Mouse (Mus musculus): ENCODE results near the gene Mill2.

Mill2 gene

GRCm38 (mm10) chr7:18875372-18875771 lies 35.6 kb downstream of the Mill2 start:
- DNase-seq (ENCODE audit: low spot score) = no peak

DNA sequence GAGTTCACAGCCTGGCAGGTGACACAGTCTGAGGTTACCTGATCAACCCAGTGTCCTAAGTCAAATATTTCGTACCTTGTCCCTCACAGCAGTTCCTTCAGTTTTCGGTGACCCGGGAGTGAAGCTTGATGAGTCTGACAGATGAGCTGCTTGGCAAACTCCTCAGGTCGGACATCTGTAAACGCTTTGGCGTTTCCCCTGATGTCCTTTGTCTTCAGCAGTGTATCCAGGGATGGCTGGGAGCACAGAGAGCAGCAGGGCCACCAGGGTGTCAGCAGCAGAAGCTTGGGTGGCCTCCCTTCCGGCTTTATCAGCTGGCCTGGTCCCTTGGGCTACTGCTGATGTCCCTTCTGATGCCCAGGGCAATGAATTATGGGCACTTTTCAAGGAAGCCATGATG lies 38.9 kb downstream of the Mill2 start:
- no peak for DNase-seq (ENCODE audit: low spot score)

DNA sequence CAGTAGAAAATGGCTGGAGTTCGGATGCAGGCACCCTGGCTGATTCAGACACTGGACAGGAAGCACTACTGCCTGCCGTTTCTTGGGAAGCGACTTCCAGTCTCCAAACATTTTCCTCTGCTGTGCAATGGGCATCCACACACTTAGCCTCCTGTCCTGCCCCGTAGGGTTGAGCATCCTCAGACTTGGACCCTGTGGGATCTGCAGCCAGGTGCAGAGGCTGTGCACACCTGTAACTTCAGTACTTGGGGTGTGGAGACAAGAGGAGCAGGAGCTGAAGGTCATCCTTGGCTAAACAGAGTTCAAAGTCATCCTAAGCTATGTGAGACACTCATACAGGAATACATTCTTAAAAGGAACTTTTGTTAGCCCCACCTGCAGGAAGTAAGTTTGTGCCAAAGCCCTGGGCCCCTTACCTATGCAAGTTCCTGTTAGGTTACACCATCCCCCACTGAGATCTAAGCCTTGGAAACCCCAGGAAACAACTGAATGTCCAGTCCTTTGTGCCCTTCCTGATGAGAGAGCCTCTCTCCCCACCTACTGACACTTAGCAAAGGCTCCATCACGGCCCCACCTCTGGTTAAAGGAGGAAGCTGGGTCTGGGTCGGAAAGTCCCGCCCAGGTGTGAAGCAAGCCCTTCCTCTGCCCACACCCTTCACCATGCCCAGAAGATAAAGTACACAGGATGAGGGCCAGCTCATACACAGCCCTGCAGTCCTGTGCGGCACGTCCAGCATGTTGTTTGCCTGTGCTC lies 44.4 kb downstream of the Mill2 start:
- no peak for DNase-seq (ENCODE audit: low spot score)

GRCm38 (mm10) chr7:18884745-18885422 lies 45.1 kb downstream of the Mill2 start:
- no peak for DNase-seq (ENCODE audit: low spot score)

- DNase-seq (ENCODE audit: low spot score) = no peak
These were observed 47.2 kb downstream of the Mill2 start for GRCm38 (mm10) chr7:18886963-18887362.

DNA sequence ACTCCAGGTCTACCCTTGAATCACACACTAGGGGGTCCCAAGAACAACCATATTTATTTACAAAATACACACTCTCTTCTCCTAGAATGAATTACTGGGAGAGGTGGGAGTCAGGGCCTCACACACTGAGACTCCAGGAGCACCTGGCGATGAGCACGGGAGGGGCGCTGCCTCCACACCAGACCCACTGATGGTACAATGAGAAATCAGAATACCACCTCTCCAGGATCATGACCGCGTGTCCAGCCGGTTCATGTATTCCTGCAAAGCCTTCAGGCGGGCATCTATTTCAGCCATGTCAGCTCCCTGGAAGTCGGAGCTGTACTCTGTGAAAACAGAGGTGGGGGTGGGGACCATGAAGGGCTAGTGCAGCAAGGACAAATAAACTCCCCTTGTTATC lies 51.1 kb downstream of the Mill2 start:
- DNase-seq (ENCODE audit: low spot score) = no peak

DNA sequence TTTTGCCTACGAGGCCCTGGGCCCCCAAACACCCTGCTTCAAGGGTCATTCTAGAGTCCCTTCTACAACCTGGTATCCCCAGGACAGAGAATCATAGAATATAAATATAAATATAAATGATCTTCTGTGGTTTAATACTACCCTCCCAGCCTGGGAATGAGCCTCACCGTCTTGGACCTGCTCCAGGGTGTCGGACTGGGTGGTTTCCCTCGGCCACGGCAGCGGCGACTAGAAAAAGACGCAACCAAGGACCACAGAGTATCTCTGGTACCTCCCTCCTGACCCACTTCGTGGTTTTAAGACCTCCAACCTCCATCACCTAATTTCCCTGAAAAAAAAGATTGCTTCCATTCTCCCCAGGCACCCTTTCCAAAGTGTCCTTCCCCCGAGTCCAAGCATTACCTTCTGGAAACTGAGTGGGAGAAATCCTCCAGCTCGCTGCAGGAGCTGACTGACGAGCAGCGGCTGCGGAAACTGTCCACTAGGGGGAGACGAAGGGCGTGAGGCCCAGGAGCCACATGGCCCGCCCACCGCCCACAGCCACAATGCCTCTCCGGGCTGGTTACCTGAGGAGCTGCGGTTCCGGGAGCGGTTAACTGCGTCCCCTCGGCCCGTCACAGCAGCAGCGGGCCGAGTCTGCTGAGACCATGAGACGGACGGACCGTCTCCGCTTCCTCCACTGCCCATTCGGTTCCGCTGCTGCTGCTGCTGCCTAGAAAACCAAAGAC lies 52.3 kb downstream of the Mill2 start:
- peak; percentile 83 for DNase-seq (ENCODE audit: low spot score)

DNA sequence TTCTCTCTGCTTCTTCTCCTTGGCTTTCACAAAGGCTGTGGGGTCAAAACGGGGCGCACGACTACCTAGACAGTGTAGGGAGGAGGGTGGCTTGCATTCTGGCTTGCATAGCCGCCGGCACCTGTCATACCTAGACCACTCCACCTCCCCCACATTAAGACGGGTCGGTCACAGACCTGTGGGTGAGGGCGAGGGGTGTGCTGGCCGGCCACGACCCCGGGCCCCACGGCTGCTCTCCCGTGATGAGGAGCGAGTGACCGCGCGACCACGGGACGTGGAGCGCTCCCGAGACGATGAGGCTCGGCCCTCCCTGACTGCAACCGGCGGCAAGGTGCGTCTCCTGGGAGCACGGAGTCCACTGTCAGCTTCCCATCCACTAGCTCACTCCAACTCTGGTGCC lies 53.2 kb downstream of the Mill2 start:
- no peak for DNase-seq (ENCODE audit: low spot score)

DNA sequence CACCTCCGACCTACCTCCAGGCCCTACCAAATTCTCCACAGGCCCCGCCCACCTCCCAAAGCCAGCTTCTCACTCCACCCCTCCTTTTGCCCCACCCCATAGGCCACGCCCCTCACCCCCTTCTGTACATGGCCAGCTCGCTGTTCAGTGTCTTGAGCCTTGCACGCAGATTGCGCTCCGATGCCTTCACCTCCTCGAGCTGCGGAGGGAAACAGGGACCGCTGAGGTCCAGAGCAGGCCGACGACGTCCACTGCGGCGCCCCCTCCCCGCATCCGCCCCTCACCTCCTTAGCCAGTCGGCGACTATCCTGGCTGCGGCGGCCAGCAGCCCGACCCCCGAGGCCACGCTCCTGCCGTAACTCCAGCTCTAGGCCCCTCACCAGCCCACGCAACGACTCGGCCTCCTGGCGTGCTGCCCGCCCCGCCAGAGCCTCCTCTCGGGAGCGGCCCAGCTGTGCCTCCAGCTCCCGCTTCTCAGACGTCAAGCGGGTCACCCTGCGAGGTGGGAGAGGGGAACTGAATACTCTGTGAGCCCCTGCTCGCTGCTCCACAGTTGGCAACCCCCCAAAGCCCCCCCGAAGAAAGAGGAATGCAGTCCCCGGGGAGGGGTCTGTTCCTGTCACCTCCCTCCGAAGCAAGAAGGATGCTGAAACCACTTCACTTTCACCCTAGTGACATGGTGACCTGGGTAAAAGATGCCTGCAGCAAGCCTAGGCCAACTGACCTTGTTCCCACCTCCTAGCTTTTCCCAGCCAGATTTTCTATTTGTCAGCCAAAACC lies 54.1 kb downstream of the Mill2 start:
- peak; percentile 43 for DNase-seq (ENCODE audit: low spot score)

- DNase-seq (ENCODE audit: low spot score) = no peak
These were observed 56.8 kb downstream of the Mill2 start for GRCm38 (mm10) chr7:18896536-18896935.

- DNase-seq (ENCODE audit: low spot score) = no peak
These were observed 60.7 kb downstream of the Mill2 start for GRCm38 (mm10) chr7:18900513-18900912.

DNA sequence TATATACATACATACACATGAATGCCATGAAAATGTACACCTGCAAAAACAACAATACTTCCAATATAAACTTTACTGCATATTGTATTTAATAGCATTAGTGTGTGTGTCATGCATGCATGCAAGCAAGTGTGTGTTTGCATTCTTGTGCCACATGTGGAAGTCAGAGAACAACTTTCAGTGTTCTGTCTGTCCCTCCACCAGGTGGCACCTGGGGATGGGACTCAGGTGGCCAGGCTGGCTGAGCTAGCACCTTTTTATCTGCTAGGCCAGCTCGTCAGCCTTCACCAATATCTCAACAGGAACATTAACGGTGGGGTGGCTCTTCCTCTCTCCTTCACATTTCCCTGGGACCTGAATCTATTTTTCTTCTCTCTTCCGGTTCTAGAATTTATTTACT lies 62.7 kb downstream of the Mill2 start:
- no peak for DNase-seq (ENCODE audit: low spot score)

DNA sequence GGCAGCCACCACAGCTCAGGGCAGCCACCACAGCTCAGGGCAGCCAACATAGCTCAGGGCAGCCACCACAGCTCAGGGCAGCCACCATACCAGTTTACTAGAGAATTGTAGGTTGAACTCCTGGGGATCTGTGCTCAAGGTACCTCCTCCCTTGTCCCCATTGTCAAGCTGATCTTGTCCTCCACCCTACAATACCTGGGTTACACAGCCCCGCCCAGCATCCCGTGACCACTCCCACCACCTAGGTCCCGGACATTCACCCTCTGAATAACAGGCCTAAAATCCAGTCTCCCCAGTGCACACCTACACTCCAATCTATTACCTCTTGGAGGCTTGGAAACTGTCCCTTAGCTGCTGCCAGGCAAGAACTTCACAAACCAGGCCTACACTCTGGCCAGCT lies 65.2 kb downstream of the Mill2 start:
- no peak for DNase-seq (ENCODE audit: low spot score)

DNA sequence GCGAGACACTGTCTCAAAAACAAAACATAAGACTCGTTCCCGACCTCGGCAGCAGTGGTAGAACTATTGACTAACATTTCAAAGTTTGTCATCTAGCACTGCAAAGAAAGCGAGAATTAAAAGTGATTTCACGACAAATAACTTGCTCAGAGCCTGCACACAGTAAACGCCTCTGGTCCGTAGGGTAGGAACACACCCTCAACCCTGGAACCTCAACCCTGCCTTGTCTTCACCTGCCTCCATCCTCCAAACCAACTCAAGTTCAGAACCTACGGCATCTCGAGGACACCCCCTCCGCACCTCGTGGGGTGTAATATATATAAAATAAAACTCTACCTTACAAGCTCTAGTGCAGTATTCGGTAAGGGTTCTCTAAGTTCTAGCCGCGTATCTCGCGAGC lies 70.0 kb downstream of the Mill2 start:
- DNase-seq (ENCODE audit: low spot score) = no peak

GRCm38 (mm10) chr7:18910241-18910831 lies 70.6 kb downstream of the Mill2 start, which contains the start of gene Ccdc61:
TSS of gene Ccdc61 (minus strand) at chr7:18910415.
- peak; percentile 97 for DNase-seq (ENCODE audit: low spot score)
